Mouse (Mus musculus): ENCODE measurements around the gene Cyp2s1.

GRCm38 (mm10) chr7:25848444-25848812 lies 31.7 kb upstream of the Cyp2s1 start:
- TF ChIP-seq POLR2A (IDR thresholded peaks at IDR 0.05; ENCODE audit: insufficient read depth, low read depth, low read length) (no peak), CTCF (IDR thresholded peaks at IDR 0.05) (no peak), EP300 (IDR thresholded peaks at IDR 0.05; ENCODE audit: insufficient read depth, low read depth, low read length) (no peak)

All from heart, adult 2 months (tissue).